Mouse (Mus musculus) hindbrain, embryonic 15.5 days (tissue): ENCODE results near the gene Usp43. TPM values are rescaled to one million over a fixed set of nuclear protein-coding genes. Genes with fewer than 3 reads are reported as not detected.

Source experiments
- ATAC-seq: fragments of 200-750 bp; cut with Nextera tagmentation; 2 replicates; pipeline ENCODE4 v1.8.0; 2017; ENCODE audit warnings: low read depth, moderate number of reproducible peaks, moderate TSS enrichment; ENCODE audit not compliant: low FRiP score
- H3K27ac ChIP-seq: fragments of 300-500 bp; sonication (generic); replicated peaks from 2 replicates; pipeline ENCODE4 v1.5.1; 2015; ENCODE audit warnings: mild to moderate bottlenecking, inconsistent platforms
- H3K27me3 ChIP-seq: fragments of 300-500 bp; sonication (generic); 2 replicates; pipeline ENCODE4 v1.6.1; 2015; ENCODE audit warnings: control low read depth, inconsistent platforms
- H3K36me3 ChIP-seq: fragments of 300-500 bp; sonication (generic); 2 replicates; pipeline ENCODE4 v1.6.1; 2015; ENCODE audit warnings: control low read depth, inconsistent platforms
- H3K4me1 ChIP-seq: fragments of 300-500 bp; sonication (generic); replicated peaks from 2 replicates; pipeline ENCODE4 v1.6.1; 2015; ENCODE audit warnings: control low read depth, inconsistent platforms
- H3K4me2 ChIP-seq: fragments of 300-500 bp; sonication (generic); 2 replicates; pipeline ENCODE4 v1.6.1; 2015; ENCODE audit warnings: moderate library complexity, mild to moderate bottlenecking, inconsistent platforms
- H3K4me3 ChIP-seq: fragments of 300-500 bp; sonication (generic); 2 replicates; pipeline ENCODE4 v1.5.1; 2015; ENCODE audit warnings: mild to moderate bottlenecking, inconsistent platforms
- H3K9ac ChIP-seq: fragments of 300-500 bp; sonication (generic); 2 replicates; pipeline ENCODE4 v1.6.1; 2015; ENCODE audit warnings: inconsistent platforms
- H3K9me3 ChIP-seq: fragments of 300-500 bp; sonication (generic); 2 replicates; pipeline ENCODE4 v1.6.1; 2016; ENCODE audit warnings: control low read depth, inconsistent platforms
- WGBS: fragments of 180-500 bp; shearing (Covaris S2); methylation state at CpG from one replicate; pipeline ENCODE4 v1.1.7; 2015; 5-methylcytosine and 5-hydroxymethylcytosine counted together
- polyA plus RNA-seq: library from polyadenylated mRNA; unstranded; fragments of >200 nt; fragmentation: Nextera tagmentation; extraction: Ambion mirVana; gene quantifications from 2 replicates; pipeline ENCODE4 v1.2.1, GENCODE M21; 2015

Gene Usp43
- polyA plus RNA-seq, 1 experiment from 2014 or later: 0.97 TPM

DNA sequence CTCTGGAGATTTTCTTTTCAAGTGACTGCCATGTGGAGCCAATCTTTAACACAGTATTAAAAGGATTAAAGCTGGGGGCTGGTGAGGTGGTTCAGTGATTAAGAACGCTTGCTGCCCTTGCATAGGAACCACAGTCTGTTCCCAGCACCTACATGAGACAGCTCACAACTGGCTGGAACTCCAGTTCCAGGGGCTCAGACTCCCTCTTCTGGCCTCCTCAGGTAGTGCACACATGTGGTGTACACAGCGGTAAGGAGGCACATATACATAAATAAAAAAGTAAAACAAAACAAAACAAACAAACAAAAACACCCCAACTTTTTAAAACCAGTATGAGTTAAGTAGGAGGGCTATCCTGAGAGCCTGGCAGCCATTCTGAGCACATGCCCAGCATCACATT lies 36.0 kb downstream of the Usp43 start:
- Histone ChIP-seq H3K4me3 (no peak overlapping the region), H3K27me3 (no peaks in the 10 kb centered on the region), H3K4me2 (no peak overlapping the region), H3K27ac (no peak overlapping the region), H3K9ac (no peak overlapping the region), H3K36me3 (no peaks in the 10 kb centered on the region), H3K9me3 (no peaks in the 10 kb centered on the region), H3K4me1 (no peaks in the 10 kb centered on the region)
- WGBS: 92% methylated on average over 2 of the region's 2 CpGs
- no peak for ATAC-seq

DNA sequence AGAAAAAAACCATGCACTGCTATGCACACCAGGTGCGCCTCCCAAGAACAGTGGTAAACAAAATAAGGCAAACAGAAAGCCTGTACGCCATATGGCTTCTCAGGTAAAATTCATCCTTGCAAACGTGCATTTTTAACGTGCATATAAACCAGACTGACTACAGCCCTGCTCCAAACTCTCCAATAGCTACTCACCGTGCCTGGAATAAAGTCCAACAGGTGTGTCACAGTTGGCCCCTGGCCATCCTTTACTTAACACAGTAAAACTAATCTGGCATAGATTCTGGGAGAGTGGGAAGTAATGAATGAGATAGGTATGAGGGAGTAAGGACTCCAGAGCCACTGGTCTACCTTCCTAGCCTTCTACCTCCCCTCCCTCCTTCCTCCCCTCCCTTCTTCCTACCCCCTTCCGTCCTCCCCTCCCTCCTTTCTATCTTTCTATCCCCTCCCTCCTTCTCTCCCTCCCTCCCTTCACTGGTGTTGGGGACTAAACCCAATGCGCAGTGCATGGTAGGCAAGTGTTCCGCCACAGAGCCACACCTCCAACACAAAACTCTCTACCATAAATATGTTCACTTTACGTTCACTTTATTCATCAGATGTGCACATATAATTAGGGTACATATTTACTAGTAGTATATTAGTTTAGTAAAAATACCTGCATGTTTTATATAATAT lies 56.3 kb downstream of the Usp43 start:
- Histone ChIP-seq H3K36me3 (no peaks in the 10 kb centered on the region), H3K9me3 (no peaks in the 10 kb centered on the region), H3K4me3 (no peak overlapping the region), H3K27me3 (no peaks in the 10 kb centered on the region), H3K27ac (no peak overlapping the region), H3K9ac (no peak overlapping the region), H3K4me1 (no peaks in the 10 kb centered on the region; the same call in 1 of the 2 replicates), H3K4me2 (no peak overlapping the region)
- ATAC-seq: no peak
- 93% methylated on average over 9 of the region's 9 CpGs for WGBS

DNA sequence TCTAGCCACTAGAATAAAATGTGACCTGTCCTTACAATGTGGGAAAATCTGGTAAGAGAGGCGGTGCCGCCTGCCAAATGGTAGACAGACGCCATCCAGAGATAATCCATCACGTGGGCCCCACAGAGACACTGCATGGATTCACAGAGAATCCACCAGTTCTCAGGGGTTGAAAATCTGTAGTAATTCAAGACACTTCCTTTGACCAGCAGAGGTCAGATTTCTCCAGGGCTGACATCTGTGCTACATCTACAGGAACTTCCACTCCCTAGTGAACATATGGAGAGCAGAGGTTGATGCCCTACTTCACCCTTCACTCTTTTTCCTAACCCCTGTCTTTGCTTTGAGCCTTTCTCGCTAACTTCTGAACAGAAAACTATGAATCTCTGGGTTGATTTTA lies 56.9 kb downstream of the Usp43 start:
- Histone ChIP-seq H3K9me3 (no peaks in the 10 kb centered on the region), H3K4me3 (no peak overlapping the region), H3K4me1 (no peaks in the 10 kb centered on the region; the same call in 1 of the 2 replicates), H3K36me3 (no peaks in the 10 kb centered on the region), H3K9ac (no peak overlapping the region), H3K27ac (no peak overlapping the region), H3K27me3 (no peaks in the 10 kb centered on the region), H3K4me2 (no peak overlapping the region)
- 75% methylated on average over 5 of the region's 5 CpGs for WGBS
- ATAC-seq: no peak

DNA sequence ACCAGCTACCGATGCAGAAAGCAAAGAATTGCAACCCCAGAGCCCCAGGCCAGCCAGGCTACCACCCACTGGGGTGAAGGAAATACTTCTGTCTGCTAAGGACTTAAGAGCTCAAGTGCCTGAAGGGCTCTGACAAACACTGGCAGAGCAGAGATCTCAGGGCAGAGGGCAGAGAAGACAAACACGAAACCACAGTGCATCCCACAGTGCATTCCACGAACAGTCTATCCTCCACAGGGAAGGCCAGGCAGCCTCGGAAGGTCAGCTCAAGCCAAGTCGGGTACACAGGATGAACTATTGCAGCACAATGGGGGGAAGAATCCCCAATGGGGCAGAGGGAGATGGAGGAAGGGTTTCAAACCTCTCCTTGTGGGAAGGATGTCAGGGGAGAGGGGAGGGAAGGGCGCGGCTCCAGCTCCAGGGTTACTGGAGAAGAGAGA lies 60.5 kb downstream of the Usp43 start:
- Histone ChIP-seq H3K4me1 (no peaks in the 10 kb centered on the region; the same call in 1 of the 2 replicates), H3K36me3 (no peaks in the 10 kb centered on the region), H3K4me2 (no peak overlapping the region), H3K9ac (no peak overlapping the region), H3K27ac (no peak overlapping the region), H3K27me3 (no peaks in the 10 kb centered on the region), H3K9me3 (no peaks in the 10 kb centered on the region), H3K4me3 (no peak overlapping the region)
- WGBS: 21% methylated on average over 7 of the region's 7 CpGs
- no peak for ATAC-seq

DNA sequence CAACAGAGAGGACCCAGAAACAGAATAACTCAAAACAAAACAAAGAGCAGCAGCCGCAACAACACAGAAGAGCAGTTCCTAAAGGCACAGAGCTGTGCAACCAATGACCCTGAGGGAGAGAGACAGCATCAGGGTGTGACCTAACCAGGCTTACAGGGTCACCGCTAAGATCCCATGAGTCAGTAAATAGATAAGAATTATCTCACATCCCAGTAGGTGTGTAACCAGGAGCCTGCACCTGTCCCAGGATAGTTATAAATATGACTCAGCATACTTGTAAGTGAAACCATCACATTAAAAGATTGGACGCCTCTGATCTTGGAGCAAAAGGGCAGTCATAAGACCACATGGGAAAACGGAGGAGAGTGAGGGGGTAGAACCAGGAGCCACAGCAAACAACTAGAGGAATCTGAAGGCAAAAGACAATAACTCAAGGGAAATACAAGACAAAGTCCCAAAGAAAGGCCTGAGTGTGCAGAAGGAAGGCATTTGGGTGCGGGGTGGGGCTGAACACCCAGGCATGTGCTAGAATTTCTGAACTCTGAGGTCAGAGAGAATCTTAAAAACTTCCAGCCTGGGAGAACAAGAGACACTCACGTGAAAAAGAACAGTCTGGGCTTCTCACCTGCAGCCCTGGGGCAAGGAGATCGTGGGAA lies 61.1 kb downstream of the Usp43 start:
- no peak overlapping the region for H3K27ac ChIP-seq

DNA sequence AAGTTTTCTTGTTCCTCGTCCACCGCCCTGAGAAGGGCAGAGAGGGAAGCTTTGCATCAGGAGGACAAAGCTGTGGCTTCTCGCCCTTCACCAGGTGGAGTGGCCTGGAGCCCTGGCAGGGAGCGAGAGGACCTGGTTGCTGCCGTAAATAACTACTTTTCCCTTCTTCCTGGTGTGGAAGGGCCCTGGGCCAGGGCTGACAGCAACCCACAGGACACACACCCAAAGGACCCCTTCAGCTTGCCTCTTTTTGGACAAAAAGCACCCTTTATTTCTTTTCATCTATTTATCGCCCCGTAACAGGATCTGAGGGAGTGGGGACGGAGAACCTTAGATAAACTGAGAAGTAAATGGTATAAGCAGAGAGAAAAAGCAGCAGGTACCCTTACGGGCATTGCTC lies 63.4 kb downstream of the Usp43 start:
- Histone ChIP-seq H3K4me1 (no peaks in the 10 kb centered on the region; the same call in 1 of the 2 replicates), H3K9ac (no peak overlapping the region), H3K9me3 (no peaks in the 10 kb centered on the region), H3K27me3 (no peaks in the 10 kb centered on the region), H3K4me2 (no peak overlapping the region), H3K27ac (no peak overlapping the region), H3K4me3 (no peak overlapping the region), H3K36me3 (no peaks in the 10 kb centered on the region)
- 92% methylated on average over 9 of the region's 9 CpGs for WGBS
- no peak for ATAC-seq

More for the DNA sequence above, 61.1 kb downstream of the Usp43 start:
- H3K4me2 ChIP-seq: no peak overlapping the region
- no peaks in the 10 kb centered on the region for H3K36me3 ChIP-seq
- H3K4me1 ChIP-seq: no peaks in the 10 kb centered on the region; the same call in 1 of the 2 replicates
- no peak for ATAC-seq
- 58% methylated on average over 7 of the region's 7 CpGs for WGBS
- H3K9me3 ChIP-seq: no peaks in the 10 kb centered on the region
- no peaks in the 10 kb centered on the region for H3K27me3 ChIP-seq
- H3K9ac ChIP-seq: no peak overlapping the region
- H3K4me3 ChIP-seq: no peak overlapping the region

DNA sequence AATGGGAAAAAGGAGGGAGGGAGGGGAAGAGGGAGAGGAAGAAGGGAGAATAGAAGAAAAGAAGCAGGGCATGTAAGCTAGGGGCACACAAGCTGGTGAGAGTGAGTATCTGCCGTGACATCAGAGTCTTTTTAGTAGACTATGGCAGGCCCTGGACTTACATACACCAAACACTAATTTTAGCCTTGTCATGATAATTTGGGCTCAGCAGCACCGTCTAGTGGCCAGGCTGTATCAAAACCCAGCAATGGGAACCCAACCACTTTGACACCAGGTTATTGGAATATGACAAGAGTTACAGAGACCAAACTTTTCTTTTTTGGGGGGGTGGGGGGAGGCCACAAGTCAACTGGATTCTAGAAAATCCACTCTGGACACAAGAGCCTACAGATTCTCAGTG lies 66.9 kb downstream of the Usp43 start:
- no peak for ATAC-seq
- WGBS: 47% methylated on average over 2 of the region's 2 CpGs
- Histone ChIP-seq H3K4me3 (no peak overlapping the region), H3K9ac (no peak overlapping the region), H3K36me3 (no peaks in the 10 kb centered on the region), H3K27me3 (no peaks in the 10 kb centered on the region), H3K4me1 (no peaks in the 10 kb centered on the region), H3K4me2 (no peak overlapping the region), H3K27ac (no peak overlapping the region), H3K9me3 (no peaks in the 10 kb centered on the region)

DNA sequence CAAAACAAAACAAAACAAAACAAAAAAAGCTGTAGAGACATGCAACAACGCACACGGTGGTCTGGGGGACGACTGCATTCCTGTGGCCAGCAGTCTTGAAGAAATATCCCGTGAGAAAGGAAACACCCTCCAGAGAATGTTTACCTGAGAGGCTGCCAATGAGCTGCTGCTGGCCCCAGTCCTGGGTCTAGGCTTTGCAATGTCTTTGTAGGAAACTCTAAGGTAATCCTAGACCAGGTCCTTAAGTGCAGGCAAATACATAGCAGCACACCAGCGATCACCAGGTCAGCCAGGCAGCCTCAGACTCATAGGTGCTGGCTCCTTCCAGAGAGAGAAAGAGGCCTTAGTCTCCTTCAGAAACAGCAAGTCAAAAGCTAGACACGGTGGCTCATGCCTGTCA lies 68.0 kb downstream of the Usp43 start:
- H3K36me3 ChIP-seq: no peaks in the 10 kb centered on the region
- no peaks in the 10 kb centered on the region for H3K27me3 ChIP-seq
- H3K4me1 ChIP-seq: no peaks in the 10 kb centered on the region
- no peaks in the 10 kb centered on the region for H3K9me3 ChIP-seq
- no peak overlapping the region for H3K4me3 ChIP-seq
- ATAC-seq: no peak
- H3K27ac ChIP-seq: no peak overlapping the region
- no peak overlapping the region for H3K9ac ChIP-seq
- no peak overlapping the region for H3K4me2 ChIP-seq
- WGBS: 68% methylated on average over 6 of the region's 6 CpGs

DNA sequence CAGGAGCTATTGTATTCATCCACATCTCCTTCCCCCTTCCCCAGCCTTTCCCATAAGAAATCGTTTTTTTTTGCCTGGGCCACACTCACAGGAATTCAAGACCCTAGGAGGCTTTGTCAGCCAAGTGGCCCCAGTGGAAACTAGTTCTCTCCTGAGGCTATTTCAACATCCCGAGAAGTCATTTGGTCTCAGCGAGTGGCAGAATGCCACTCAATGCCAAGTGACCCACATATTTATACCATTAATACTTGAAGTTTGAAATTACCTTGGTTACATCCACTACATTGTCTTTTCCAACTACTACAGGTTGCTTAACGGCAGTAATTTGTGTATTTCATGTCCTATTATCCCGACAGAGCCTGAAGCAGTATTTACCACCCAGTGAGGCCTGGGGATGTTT lies 70.2 kb downstream of the Usp43 start:
- H3K4me3 ChIP-seq: no peak overlapping the region
- WGBS: 58% methylated on average over 5 of the region's 5 CpGs
- no peak overlapping the region for H3K9ac ChIP-seq
- H3K4me2 ChIP-seq: no peak overlapping the region
- no peaks in the 10 kb centered on the region for H3K9me3 ChIP-seq
- no peak overlapping the region for H3K27ac ChIP-seq
- no peaks in the 10 kb centered on the region for H3K4me1 ChIP-seq
- no peak for ATAC-seq
- no peaks in the 10 kb centered on the region for H3K36me3 ChIP-seq
- H3K27me3 ChIP-seq: no peaks in the 10 kb centered on the region

DNA sequence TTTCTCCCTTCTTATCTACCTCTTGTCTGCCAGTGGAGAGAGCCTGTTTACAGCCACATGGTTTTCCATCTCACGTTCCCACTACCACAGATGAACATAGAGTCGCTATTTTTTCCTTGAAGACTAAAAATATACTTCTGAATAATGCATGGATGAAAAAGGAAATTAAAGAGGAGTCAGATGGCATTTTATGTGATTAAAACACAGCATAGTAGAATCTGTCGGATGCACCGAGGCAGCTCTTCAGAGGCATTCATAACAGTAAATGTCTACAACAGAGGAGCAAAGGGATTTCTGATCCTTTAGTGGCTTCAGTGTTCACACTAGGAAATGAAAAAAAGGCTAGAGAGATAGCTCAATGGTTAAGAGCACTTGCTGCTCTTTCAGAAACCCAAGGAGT lies 76.8 kb downstream of the Usp43 start:
- WGBS: 81% methylated on average over 4 of the region's 4 CpGs
- no peak overlapping the region for H3K27ac ChIP-seq
- no peaks in the 10 kb centered on the region for H3K9me3 ChIP-seq
- no peak overlapping the region for H3K4me2 ChIP-seq
- no peak overlapping the region for H3K4me3 ChIP-seq
- no peak overlapping the region for H3K9ac ChIP-seq
- no peak for ATAC-seq
- H3K27me3 ChIP-seq: no peaks in the 10 kb centered on the region
- H3K36me3 ChIP-seq: no peaks in the 10 kb centered on the region
- H3K4me1 ChIP-seq: no peaks in the 10 kb centered on the region

DNA sequence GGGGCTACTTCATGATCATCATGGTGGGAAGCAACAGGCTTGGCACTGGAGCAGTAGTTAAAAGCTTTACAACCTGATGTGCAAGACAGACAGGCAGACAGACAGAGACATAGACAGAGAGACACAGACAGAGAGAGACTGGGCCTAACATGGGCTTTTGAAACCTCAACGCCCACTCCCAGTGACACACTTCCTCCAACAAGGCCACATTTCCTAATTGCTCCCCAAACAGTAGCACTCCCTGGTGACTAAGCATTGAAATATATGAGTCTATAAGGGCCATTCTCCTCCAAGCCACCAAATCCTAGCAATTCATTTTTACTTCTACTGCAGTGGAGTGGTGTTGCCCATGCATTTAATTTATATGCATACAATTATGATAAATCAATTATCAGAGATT lies 82.1 kb downstream of the Usp43 start:
- Histone ChIP-seq H3K4me3 (no peak overlapping the region), H3K4me1 (no peaks in the 10 kb centered on the region), H3K9me3 (no peaks in the 10 kb centered on the region), H3K9ac (no peak overlapping the region), H3K27me3 (no peaks in the 10 kb centered on the region), H3K4me2 (no peak overlapping the region), H3K27ac (no peak overlapping the region), H3K36me3 (no peaks in the 10 kb centered on the region)
- no peak for ATAC-seq
- WGBS: 82% methylated on average over 1 of the region's 1 CpGs

DNA sequence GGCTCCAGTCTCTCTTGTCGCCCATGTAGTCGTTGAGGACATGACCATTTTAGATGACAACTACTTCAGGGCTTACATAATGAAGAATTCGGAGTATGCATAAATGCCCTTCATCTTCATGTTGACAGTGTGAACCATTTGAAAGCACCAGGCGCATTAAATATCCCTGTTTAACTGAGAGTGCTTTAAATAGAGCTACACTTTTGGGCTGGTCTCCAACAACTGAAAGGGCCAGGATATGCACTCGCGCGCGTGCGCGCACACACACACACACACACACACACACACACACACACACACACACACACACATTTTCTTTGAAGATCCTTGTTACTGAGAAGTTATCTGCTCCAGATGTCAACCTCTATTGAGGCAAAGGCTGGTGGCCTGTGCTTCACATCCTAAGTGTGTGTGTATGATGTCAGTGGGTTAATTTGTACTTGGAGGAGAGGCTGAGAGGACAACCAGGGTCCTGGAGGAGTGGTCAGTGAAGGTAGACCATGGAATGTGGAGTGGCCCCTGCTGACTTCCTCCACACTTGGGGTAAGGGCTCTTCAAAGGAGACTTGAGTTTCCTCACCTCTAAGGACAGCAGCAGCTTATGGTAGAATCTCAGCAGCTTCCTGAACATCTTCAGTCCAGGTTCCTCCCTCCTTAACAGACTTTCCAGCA lies 86.4 kb downstream of the Usp43 start:
- Histone ChIP-seq H3K9ac (no peak overlapping the region), H3K27me3 (no peaks in the 10 kb centered on the region), H3K9me3 (no peaks in the 10 kb centered on the region), H3K27ac (no peak overlapping the region), H3K36me3 (no peaks in the 10 kb centered on the region), H3K4me3 (no peak overlapping the region), H3K4me2 (no peak overlapping the region), H3K4me1 (no peaks in the 10 kb centered on the region)
- ATAC-seq: no peak
- WGBS: 95% methylated on average over 10 of the region's 10 CpGs
